Mouse (Mus musculus) inflammation-experienced regulatory T-cells, adult 6 months (primary cell): ENCODE data around the gene Gstm6. TPM values are rescaled to one million over a fixed set of nuclear protein-coding genes. Genes with fewer than 3 reads are reported as not detected.
A peak's percentile ranks its signal among the peaks of the same experiment; 100 is the strongest.
"Not testable (repeated sequence)": the region's sequence is repeated elsewhere in the genome, so short reads cannot be mapped to it uniquely, and the experiment has no call there.

ENCODE experiments used
- ATAC-seq: one replicate; pipeline ENCODE4 v1.8.0; 2017
- polyA plus RNA-seq, 3 experiments: library from polyadenylated mRNA; unstranded; fragments of 100-300 nt; shearing (Covaris generic); gene quantifications; one replicate each; pipeline ENCODE4 v1.2.1; 2017

Gene Gstm6
- polyA plus RNA-seq, 3 experiments from 2014 or later = not detected

- ATAC-seq = no peak
Measured at GRCm38 (mm10) chr3:107939830-107940229, 3.7 kb downstream of the Gstm6 start.

GRCm38 (mm10) chr3:107939403-107939802 is 4.1 kb downstream of the Gstm6 start:
- no peak for ATAC-seq

GRCm38 (mm10) chr3:107935888-107936287 is 7.7 kb downstream of the Gstm6 start:
- ATAC-seq = no peak

- no peak for ATAC-seq
Measured at GRCm38 (mm10) chr3:107935268-107935667, 8.3 kb downstream of the Gstm6 start.

GRCm38 (mm10) chr3:107932128-107932527 is 11.4 kb downstream of the Gstm6 start:
- no peak for ATAC-seq

- peak; percentile 72 for ATAC-seq
Measured at GRCm38 (mm10) chr3:107931670-107932069, 11.9 kb downstream of the Gstm6 start, which contains the start of gene Gstm7. TSS of gene Gstm7 (minus strand) at chr3:107931817.

- no peak for ATAC-seq
Measured at GRCm38 (mm10) chr3:107931134-107931533, 12.4 kb downstream of the Gstm6 start.

- no peak for ATAC-seq
Measured at GRCm38 (mm10) chr3:107929731-107930130, 13.8 kb downstream of the Gstm6 start.

- no peak for ATAC-seq
Measured at GRCm38 (mm10) chr3:107929243-107929642, 14.3 kb downstream of the Gstm6 start.

GRCm38 (mm10) chr3:107928691-107929090 is 14.9 kb downstream of the Gstm6 start:
- ATAC-seq = no peak

- ATAC-seq = no peak
Measured at GRCm38 (mm10) chr3:107927841-107928240, 15.7 kb downstream of the Gstm6 start.

GRCm38 (mm10) chr3:107925335-107925734 is 18.2 kb downstream of the Gstm6 start:
- ATAC-seq = no peak

- no peak for ATAC-seq
Measured at GRCm38 (mm10) chr3:107920348-107920747, 23.2 kb downstream of the Gstm6 start.

GRCm38 (mm10) chr3:107917783-107918408 is 25.7 kb downstream of the Gstm6 start:
- ATAC-seq = no peak

GRCm38 (mm10) chr3:107917097-107917496 is 26.5 kb downstream of the Gstm6 start:
- ATAC-seq = no peak

- no peak for ATAC-seq
Measured at GRCm38 (mm10) chr3:107916674-107917073, 26.9 kb downstream of the Gstm6 start.

GRCm38 (mm10) chr3:107905942-107906341 is 37.6 kb downstream of the Gstm6 start:
- no peak for ATAC-seq

- no peak for ATAC-seq
Measured at GRCm38 (mm10) chr3:107900955-107901673, 42.4 kb downstream of the Gstm6 start.

GRCm38 (mm10) chr3:107898691-107899090 is 44.9 kb downstream of the Gstm6 start:
- no peak for ATAC-seq

- no peak for ATAC-seq
Measured at GRCm38 (mm10) chr3:107895720-107896569, 47.6 kb downstream of the Gstm6 start, which contains the start of gene Gstm5. TSS of gene Gstm5 (plus strand) at chr3:107895821.

GRCm38 (mm10) chr3:107895194-107895719 is 48.3 kb downstream of the Gstm6 start:
- ATAC-seq = no peak

- not testable (repeated sequence) for ATAC-seq
Measured at GRCm38 (mm10) chr3:107889236-107889635, 54.3 kb downstream of the Gstm6 start.
